Mouse (Mus musculus) ES-Bruce4 (cell line): ENCODE data around the gene Gm26558. TPM values are rescaled to one million over a fixed set of nuclear protein-coding genes. Genes with fewer than 3 reads are reported as not detected.

Experiments
- H3K27ac ChIP-seq: 2 replicates; pipeline ENCODE4 v1.5.1; 2012; ENCODE audit warnings: low read length, inconsistent platforms; ENCODE audit not compliant: insufficient read depth
- H3K27me3 ChIP-seq: 2 replicates; pipeline ENCODE4 v1.6.1; 2012; ENCODE audit warnings: mild to moderate bottlenecking, low read length, inconsistent platforms; ENCODE audit not compliant: control insufficient read depth, poor library complexity, insufficient read depth, severe bottlenecking
- H3K36me3 ChIP-seq: 2 replicates; pipeline ENCODE4 v1.6.1; 2012; ENCODE audit warnings: inconsistent platforms, mild to moderate bottlenecking, low read length, moderate library complexity; ENCODE audit not compliant: control insufficient read depth, poor library complexity, insufficient read depth, severe bottlenecking
- H3K4me1 ChIP-seq: one replicate; pipeline ENCODE4 v1.8.1; 2011; ENCODE audit warnings: low read length; ENCODE audit not compliant: control insufficient read depth, insufficient read depth
- H3K4me3 ChIP-seq: 2 replicates; pipeline ENCODE4 v1.5.1; 2011; ENCODE audit warnings: low read depth, mild to moderate bottlenecking, low read length
- H3K9ac ChIP-seq: 2 replicates; pipeline ENCODE4 v1.6.1; 2012; ENCODE audit warnings: low read depth, mild to moderate bottlenecking, inconsistent platforms; ENCODE audit not compliant: poor library complexity, severe bottlenecking
- H3K9me3 ChIP-seq: replicated peaks from 2 replicates; pipeline ENCODE4 v1.6.1; 2012; ENCODE audit warnings: mild to moderate bottlenecking, low read length, inconsistent platforms; ENCODE audit not compliant: control insufficient read depth, poor library complexity, insufficient read depth, severe bottlenecking
- CTCF ChIP-seq: IDR thresholded peaks from one replicate; pipeline ENCODE4 v1.8.1; 2011; ENCODE audit warnings: low read depth, low read length
- EP300 ChIP-seq: IDR thresholded peaks from 2 replicates; pipeline ENCODE4 v1.6.1; 2011; ENCODE audit warnings: low read depth, low read length; ENCODE audit not compliant: insufficient read depth
- POLR2A ChIP-seq: IDR thresholded peaks from one replicate; pipeline ENCODE4 v1.8.1; 2011; ENCODE audit warnings: low read length; ENCODE audit not compliant: insufficient read depth
- polyA plus RNA-seq: library from polyadenylated mRNA; stranded (reverse); fragments of >200 nt; gene quantifications from 2 replicates; pipeline ENCODE4 v1.2.4, GENCODE M21; 2011; ENCODE audit warnings: low read depth; ENCODE audit not compliant: missing spikeins, insufficient read depth, insufficient read length

The Gm26558 gene
- polyA plus RNA-seq, 1 experiment = not detected

DNA sequence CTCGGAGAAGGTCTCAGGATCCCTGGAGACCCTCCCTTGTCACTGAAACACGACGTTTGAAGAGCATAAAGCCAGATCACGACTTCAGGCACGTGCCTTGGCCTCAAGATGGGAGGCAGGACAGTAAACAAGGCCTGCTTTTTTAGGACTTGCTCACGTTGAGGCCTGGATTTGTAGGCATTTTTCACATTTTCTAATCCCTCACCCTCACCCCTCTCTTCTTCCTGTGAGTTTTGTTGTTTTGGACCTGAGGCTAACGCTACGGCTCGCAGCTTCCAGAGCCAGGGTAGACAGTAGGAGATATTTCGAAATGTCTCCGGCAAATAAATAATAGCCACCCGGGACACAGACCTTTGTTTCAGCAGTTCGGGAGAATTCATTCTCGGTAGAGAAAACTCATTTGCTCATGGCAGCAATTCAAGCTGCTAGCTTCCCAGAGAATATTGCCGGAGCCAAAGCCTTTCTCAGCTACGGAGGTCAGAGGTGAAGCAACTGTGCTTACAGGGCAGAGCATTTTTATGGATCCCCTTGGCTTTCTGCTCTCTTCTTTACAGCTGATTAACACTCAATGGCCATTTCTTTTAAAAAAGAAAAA lies 18.8 kb downstream of the Gm26558 start:
- H3K27ac ChIP-seq = no peak overlapping the region
- TF ChIP-seq EP300 (no peak), POLR2A (no peak), CTCF (no peak)
- H3K9me3 ChIP-seq = no peaks in the 10 kb centered on the region
- no peaks in the 10 kb centered on the region for H3K4me1 ChIP-seq
- no peaks in the 10 kb centered on the region for H3K36me3 ChIP-seq
- no peaks in the 10 kb centered on the region for H3K27me3 ChIP-seq
- no peak overlapping the region for H3K9ac ChIP-seq
- no peak overlapping the region for H3K4me3 ChIP-seq

DNA sequence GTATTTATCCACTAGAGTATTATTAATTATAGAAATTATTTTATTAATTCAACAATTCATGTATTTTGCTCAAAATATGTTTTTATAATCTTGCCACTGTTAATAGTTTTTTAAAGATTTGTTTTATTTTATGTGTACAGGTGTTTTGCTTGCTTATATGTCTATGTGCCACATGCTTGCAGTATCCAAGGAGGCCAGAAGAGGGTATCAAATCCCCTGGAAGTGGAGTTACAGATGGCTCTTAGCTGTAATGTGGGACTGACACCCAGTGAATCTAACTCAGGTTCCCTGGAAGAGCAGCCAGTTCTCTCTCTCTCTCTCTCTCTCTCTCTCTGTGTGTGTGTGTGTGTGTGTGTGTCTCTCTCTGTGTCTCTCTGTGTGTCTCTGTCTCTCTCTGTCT lies 20.9 kb downstream of the Gm26558 start:
- no peaks in the 10 kb centered on the region for H3K27me3 ChIP-seq
- no peak overlapping the region for H3K4me3 ChIP-seq
- H3K4me1 ChIP-seq = no peaks in the 10 kb centered on the region
- no peak for TF ChIP-seq CTCF
- TF ChIP-seq POLR2A = no peak
- TF ChIP-seq EP300 = no peak
- no peaks in the 10 kb centered on the region for H3K9me3 ChIP-seq
- no peaks in the 10 kb centered on the region for H3K36me3 ChIP-seq
- no peak overlapping the region for H3K27ac ChIP-seq
- no peak overlapping the region for H3K9ac ChIP-seq

DNA sequence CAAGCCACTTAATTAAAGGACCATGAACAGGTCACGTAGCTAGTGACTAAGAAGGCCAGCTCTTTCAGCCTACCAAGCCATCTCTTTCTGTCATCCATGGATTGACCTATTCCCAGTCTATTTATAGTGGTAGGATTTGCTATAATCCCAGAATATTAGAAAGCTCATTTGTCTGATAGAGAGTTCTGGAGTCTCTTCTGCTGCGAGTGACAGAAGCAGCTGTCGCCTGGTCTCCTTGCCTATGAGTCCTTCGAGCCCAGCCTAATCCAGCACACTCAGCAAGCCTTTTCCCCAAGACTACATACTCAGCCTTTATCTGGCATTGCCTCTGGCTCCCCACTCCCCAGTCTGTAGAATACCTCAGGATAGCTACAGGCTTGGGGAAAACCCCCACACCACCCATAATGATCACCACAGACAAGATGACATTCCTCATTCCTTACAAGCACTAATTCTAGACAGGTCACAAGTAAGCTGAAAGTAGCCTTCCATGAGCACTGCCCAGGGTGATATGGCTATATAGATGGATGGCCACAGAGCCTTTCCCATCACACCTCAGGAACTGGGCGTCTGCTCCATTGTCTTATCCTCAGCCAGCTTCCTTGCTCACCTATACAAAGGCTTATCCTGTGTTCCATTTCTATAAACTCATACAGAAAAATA lies 27.7 kb downstream of the Gm26558 start:
- no peaks in the 10 kb centered on the region for H3K36me3 ChIP-seq
- no peak overlapping the region for H3K27ac ChIP-seq
- H3K4me1 ChIP-seq = peaks cover 5% of the 10 kb centered on the region
- H3K27me3 ChIP-seq = no peaks in the 10 kb centered on the region
- H3K4me3 ChIP-seq = no peak overlapping the region
- H3K9me3 ChIP-seq = no peaks in the 10 kb centered on the region
- TF ChIP-seq EP300 (no peak), POLR2A (no peak), CTCF (no peak)
- H3K9ac ChIP-seq = no peak overlapping the region

DNA sequence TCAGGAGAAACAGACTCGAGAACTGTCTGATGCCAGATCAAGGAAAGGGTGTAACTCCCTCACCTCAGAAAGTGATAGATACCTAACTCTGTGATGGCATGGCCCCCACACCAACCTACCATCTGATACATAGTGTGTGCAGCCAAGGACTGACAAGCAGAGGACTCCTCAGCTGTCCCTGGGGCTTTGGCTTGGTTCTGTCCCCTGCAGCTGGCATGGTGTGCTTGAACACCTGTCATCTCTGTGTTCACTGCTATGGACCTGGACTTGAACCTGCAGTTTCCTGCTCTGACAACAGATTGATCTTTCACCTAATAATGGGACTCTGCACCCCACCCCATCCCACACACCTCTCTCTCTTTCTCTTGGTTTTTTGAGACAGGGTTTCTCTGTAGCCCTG lies 29.5 kb downstream of the Gm26558 start:
- Histone ChIP-seq H3K9me3 (0 out of 2 replicates have a peak, but pooled peaks cover 2% of the 10 kb centered on the region), H3K27ac (no peak overlapping the region), H3K27me3 (no peaks in the 10 kb centered on the region), H3K4me1 (peaks cover 5% of the 10 kb centered on the region), H3K9ac (no peak overlapping the region), H3K4me3 (no peak overlapping the region), H3K36me3 (no peaks in the 10 kb centered on the region)
- TF ChIP-seq EP300 (no peak), CTCF (no peak)

DNA sequence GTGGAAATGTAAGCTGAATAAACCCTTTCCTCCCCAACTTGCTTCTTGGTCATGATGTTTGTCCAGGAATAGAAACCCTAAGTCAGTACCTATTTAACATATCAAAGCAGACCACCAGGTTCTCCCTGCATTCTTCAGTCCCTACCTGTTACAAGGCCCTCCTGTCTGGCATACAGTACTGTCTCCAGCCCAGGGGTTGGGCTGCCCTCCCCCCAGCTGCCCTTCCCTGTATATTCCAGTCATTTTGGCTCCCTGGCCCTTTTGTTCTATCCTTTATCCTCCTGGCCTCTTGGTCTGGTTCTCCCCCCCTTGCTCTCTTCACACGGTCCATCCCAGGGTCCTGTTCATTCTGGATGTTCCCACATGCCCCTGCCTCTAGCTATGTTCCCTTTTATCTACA lies 30.6 kb downstream of the Gm26558 start:
- no peaks in the 10 kb centered on the region for H3K27me3 ChIP-seq
- H3K9ac ChIP-seq = no peak overlapping the region
- no peak overlapping the region for H3K4me3 ChIP-seq
- H3K4me1 ChIP-seq = peaks cover 5% of the 10 kb centered on the region
- 0 out of 2 replicates have a peak, but pooled peaks cover 2% of the 10 kb centered on the region for H3K9me3 ChIP-seq
- H3K27ac ChIP-seq = no peak overlapping the region
- H3K36me3 ChIP-seq = no peaks in the 10 kb centered on the region
- TF ChIP-seq CTCF (no peak), POLR2A (no peak)

DNA sequence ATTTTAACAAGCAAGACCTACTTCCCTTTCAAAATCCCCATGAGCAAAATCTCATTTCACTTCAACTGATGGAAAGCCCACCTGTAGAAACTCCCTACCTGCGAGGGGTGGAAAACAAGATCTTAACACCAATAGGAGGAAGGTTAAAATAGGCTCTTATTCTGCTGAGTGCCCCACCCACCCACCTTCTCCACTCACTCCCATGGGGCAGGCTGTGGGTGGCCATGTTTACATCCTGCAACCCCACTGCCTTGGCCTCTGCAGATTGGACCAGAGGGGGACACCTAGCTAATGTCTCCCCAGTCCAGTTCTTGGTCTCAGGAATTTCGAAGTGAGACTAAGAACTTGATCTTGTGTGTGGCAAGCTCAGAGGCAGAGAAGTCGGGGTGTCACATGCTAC lies 32.0 kb downstream of the Gm26558 start:
- H3K4me3 ChIP-seq = no peak overlapping the region
- H3K36me3 ChIP-seq = no peaks in the 10 kb centered on the region
- no peak overlapping the region for H3K27ac ChIP-seq
- H3K27me3 ChIP-seq = no peaks in the 10 kb centered on the region
- H3K9ac ChIP-seq = no peak overlapping the region
- H3K9me3 ChIP-seq = 0 out of 2 replicates have a peak, but pooled peaks cover 2% of the 10 kb centered on the region
- peaks cover 5% of the 10 kb centered on the region for H3K4me1 ChIP-seq
- TF ChIP-seq CTCF (no peak), POLR2A (no peak), EP300 (no peak)
